Mouse (Mus musculus) spleen, adult 2 months (tissue): ENCODE data around the gene Nbas.

Source experiments
- CTCF ChIP-seq: fragments of 200-500 bp; IDR thresholded peaks from 2 replicates; pipeline ENCODE4 v1.5.1; 2011; ENCODE audit warnings: mild to moderate bottlenecking, inconsistent platforms; ENCODE audit not compliant: insufficient read depth, insufficient read length, insufficient replicate concordance; ENCODE audit errors: extremely low read depth
- POLR2A ChIP-seq: fragments of 200-500 bp; IDR thresholded peaks from 2 replicates; pipeline ENCODE4 v1.6.1; 2011; ENCODE audit warnings: low read depth, low read length, inconsistent platforms

DNA sequence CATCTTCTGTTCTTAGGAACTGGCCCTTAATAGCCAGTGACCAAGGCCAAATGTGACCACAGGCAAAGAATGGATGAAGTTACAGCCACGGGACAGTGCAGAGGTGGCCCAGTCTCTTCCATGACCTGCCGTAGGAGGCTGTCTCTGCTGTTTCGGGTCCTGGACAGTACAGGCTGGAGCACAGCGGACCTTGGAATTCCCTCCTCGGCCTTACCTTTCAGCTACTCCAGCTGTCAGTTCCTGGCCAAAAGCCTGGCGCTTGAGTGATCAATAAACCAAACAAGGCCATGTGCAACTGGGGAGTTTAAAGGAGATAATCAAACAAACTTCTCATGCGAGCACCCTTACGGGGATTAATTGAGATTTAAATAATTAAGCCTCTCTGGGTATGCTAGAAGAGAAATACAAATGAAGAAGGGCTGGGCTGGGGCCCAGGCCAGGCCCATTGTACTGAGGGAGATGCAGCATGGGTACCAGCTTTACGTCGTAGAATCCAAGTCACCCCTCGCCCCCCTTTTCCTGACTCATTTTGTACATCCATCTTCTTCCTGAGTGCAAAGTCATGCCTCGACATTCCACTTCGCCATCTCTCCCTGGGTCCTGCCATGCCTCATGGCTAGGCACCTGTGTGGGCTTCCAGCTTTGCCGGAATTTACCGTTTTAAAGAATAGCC lies 353.4 kb downstream of the Nbas start:
- TF ChIP-seq CTCF (no peak), POLR2A (no peak)
